Comparison of ENCODE assay signal across 11 mouse cellular contexts in the genomic region with DNA sequence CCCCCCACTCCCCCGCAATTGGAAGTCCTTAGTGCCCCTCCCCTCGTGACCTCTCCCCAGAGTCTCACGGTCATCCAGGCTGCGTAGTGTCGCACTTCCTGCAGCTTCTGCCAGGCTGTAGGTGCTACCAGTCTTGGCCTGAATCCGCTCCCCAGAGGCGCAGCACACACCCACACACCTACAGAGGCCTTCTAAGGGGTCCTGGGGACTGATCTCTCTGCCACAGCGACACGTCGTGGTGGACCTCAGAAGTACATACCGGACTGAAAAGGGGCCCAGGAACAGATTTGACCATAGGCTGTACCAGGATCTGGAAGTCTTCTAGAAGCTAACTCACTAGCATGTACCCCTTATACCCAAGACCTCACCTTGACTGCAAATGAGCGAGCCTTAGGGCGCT. TPM values are rescaled to one million over a fixed set of nuclear protein-coding genes. Genes with fewer than 3 reads are reported as not detected.
DNase-seq lines count a peak whose midpoint lies in the region; ATAC-seq and TF ChIP-seq lines count a peak whose summit lies in the region.
"Had no signal": no experiment of that assay in that cellular context is flagged by ENCODE, and none has a peak within 500 bp of the region (broad histone marks: within the 10 kb centered on the region; RNA-seq: fewer than 3 reads in every experiment).

No protein-coding gene starts in this region.

- no peaks in the 10 kb centered on the region for H3K9me3 ChIP-seq in midbrain, embryonic 10.5 days (replicated peaks)
- no peaks in the 10 kb centered on the region for H3K9me3 ChIP-seq in midbrain, embryonic 13.5 days
- no peaks in the 10 kb centered on the region for H3K9me3 ChIP-seq in forebrain, embryonic 15.5 days
- H3K9me3 ChIP-seq: lung, embryonic 15.5 days had no signal

- peaks cover 10% of the 10 kb centered on the region for H3K4me1 ChIP-seq in midbrain, embryonic 10.5 days
- no peaks in the 10 kb centered on the region for H3K4me1 ChIP-seq in midbrain, embryonic 13.5 days (replicated peaks)
- H3K4me1 ChIP-seq in forebrain, embryonic 15.5 days: no peaks in the 10 kb centered on the region
- H3K4me1 ChIP-seq in kidney, adult 2 months (ENCODE audit: control insufficient read depth, insufficient read depth, low read length): no peaks in the 10 kb centered on the region
- H3K4me1 ChIP-seq: lung, embryonic 15.5 days had no signal

- peak; percentile 69 for DNase-seq in embryo, embryonic 10.5 days (ENCODE audit: low spot score)
- DNase-seq in embryo, embryonic 11 days: no peak
- peak; percentile 54 for DNase-seq in midbrain, embryonic 10.5 days (ENCODE audit: low spot score)
- peak; percentile 31 for DNase-seq in thymus, postnatal 0 days (ENCODE audit: low spot score)
- no peak for DNase-seq in kidney, adult 2 months
- no peak for DNase-seq in frontal cortex, postnatal 25 days (ENCODE audit: low spot score in 2 of 2)
- DNase-seq: gastrocnemius, postnatal 14 days had no signal

- H3K27me3 ChIP-seq in midbrain, embryonic 10.5 days (ENCODE audit: low read depth, poor library complexity, severe bottlenecking): peaks cover 86% of the 10 kb centered on the region
- H3K27me3 ChIP-seq in midbrain, embryonic 13.5 days: peaks cover 51% of the 10 kb centered on the region
- no peaks in the 10 kb centered on the region for H3K27me3 ChIP-seq in forebrain, embryonic 15.5 days
- H3K27me3 ChIP-seq in kidney, adult 2 months (replicated peaks; ENCODE audit: control insufficient read depth, insufficient read depth, low read length): 0 out of 2 replicates have a peak, but pooled peaks cover 1% of the 10 kb centered on the region

- no peak for TF ChIP-seq CTCF in kidney, adult 2 months (conservative IDR thresholded peaks at IDR 0.05; ENCODE audit: insufficient read depth, insufficient read length, low read depth, low read length)

- no peak overlapping the region for H3K27ac ChIP-seq in midbrain, embryonic 10.5 days (replicated peaks)
- H3K27ac ChIP-seq in midbrain, embryonic 13.5 days: no peak overlapping the region
- no peak overlapping the region for H3K27ac ChIP-seq in forebrain, embryonic 15.5 days (replicated peaks)
- no peak overlapping the region for H3K27ac ChIP-seq in kidney, adult 2 months (ENCODE audit: insufficient read depth, low read depth, low read length)
- H3K27ac ChIP-seq: lung, embryonic 15.5 days had no signal

- no peak overlapping the region for H3K9ac ChIP-seq in midbrain, embryonic 13.5 days (replicated peaks)
- no peak overlapping the region for H3K9ac ChIP-seq in forebrain, embryonic 15.5 days (replicated peaks)
- H3K9ac ChIP-seq: lung, embryonic 15.5 days had no signal

- no peak overlapping the region for H3K4me3 ChIP-seq in midbrain, embryonic 10.5 days
- no peak overlapping the region for H3K4me3 ChIP-seq in midbrain, embryonic 13.5 days (replicated peaks)
- no peak overlapping the region for H3K4me3 ChIP-seq in forebrain, embryonic 15.5 days
- H3K4me3 ChIP-seq in kidney, adult 2 months (ENCODE audit: insufficient read depth, low read depth, low read length): no peak overlapping the region
- H3K4me3 ChIP-seq: lung, embryonic 15.5 days had no signal

- WGBS in midbrain, embryonic 10.5 days: 33% methylated on average over 13 of the region's 13 CpGs
- 26% methylated on average over 13 of the region's 13 CpGs for WGBS in midbrain, embryonic 13.5 days
- WGBS in forebrain, embryonic 15.5 days: 30% methylated on average over 13 of the region's 13 CpGs
- 21% methylated on average over 13 of the region's 13 CpGs for WGBS in kidney, adult 2 months

- no peak for TF ChIP-seq POLR2A in kidney, adult 2 months (IDR thresholded peaks at IDR 0.05; ENCODE audit: low read depth, low read length)

- H3K4me2 ChIP-seq in midbrain, embryonic 13.5 days (replicated peaks): no peak overlapping the region
- no peak overlapping the region for H3K4me2 ChIP-seq in forebrain, embryonic 15.5 days (replicated peaks)
- H3K4me2 ChIP-seq: lung, embryonic 15.5 days had no signal

- ATAC-seq in midbrain, embryonic 13.5 days: no peak
- ATAC-seq in forebrain, embryonic 15.5 days (replicated peaks): 0 out of 2 replicates have a peak, but pooled peaks have one; percentile 32

- H3K36me3 ChIP-seq in midbrain, embryonic 10.5 days: no peaks in the 10 kb centered on the region
- H3K36me3 ChIP-seq in midbrain, embryonic 13.5 days: no peaks in the 10 kb centered on the region
- 0 out of 2 replicates have a peak, but pooled peaks cover 2% of the 10 kb centered on the region for H3K36me3 ChIP-seq in forebrain, embryonic 15.5 days
- H3K36me3 ChIP-seq in kidney, adult 2 months (ENCODE audit: control insufficient read depth, insufficient read depth, low read length): no peaks in the 10 kb centered on the region
- H3K36me3 ChIP-seq: lung, embryonic 15.5 days had no signal

RNA-seq across cellular contexts. Expression of a gene that starts 53.8 kb away (rescaled TPM):
- polyA plus RNA-seq in midbrain, embryonic 10.5 days (2016; fragmentation: Nextera tagmentation; extraction: Ambion mirVana): 0.55 and 0.81 TPM in 2 replicates
- 2.1 and 2.5 TPM in 2 replicates for polyA plus RNA-seq in midbrain, embryonic 13.5 days (2015; fragmentation: Nextera tagmentation; extraction: Ambion mirVana)
- polyA plus RNA-seq in forebrain, embryonic 15.5 days (2015; fragmentation: Nextera tagmentation; extraction: Ambion mirVana): 1.8 and 3.9 TPM in 2 replicates
- 0.57 and 0.82 TPM in 2 replicates for polyA plus RNA-seq in thymus, postnatal 0 days (2015; fragmentation: Nextera tagmentation; extraction: Ambion mirVana)
- polyA plus RNA-seq in kidney, adult 2 months (2012; rRNA removed): 170 and 188 TPM in 2 replicates
- polyA plus RNA-seq: urinary bladder, adult 2 months had no signal

Comparison
In these comparisons a context has a peak if more than half of its experiments do, and no peak if none do; other contexts are left out.
1. DNase-seq: peak in embryo, embryonic 10.5 days (single experiment), midbrain, embryonic 10.5 days (single experiment) and thymus, postnatal 0 days (single experiment); none in embryo, embryonic 11 days (single experiment), kidney, adult 2 months (single experiment) and frontal cortex, postnatal 25 days (0 of 2).
2. RNA of a gene that starts 53.8 kb away (polyA plus RNA-seq): 170 to 188 TPM in kidney, adult 2 months; 2.1 to 2.5 TPM in midbrain, embryonic 13.5 days, 1.8 to 3.9 TPM in forebrain, embryonic 15.5 days, 0.57 to 0.82 TPM in thymus, postnatal 0 days and 0.55 to 0.81 TPM in midbrain, embryonic 10.5 days; every median in the first group is over 10 times any median in the second.